Mouse (Mus musculus) monocyte, adult 5-6 weeks (primary cell): ENCODE measurements at regions not wholly inside any gene's neighbourhood (a gene's known extent, or its start where the extent isn't known, plus 50 kb on each side); places are given as distances from the start of the nearest gene placed in this dataset.

Source experiments
- ATAC-seq: fragments of 153-309, 156-312 bp; replicated peaks from 2 replicates; pipeline ENCODE4 v1.8.0; 2017; ENCODE audit warnings: mild to moderate bottlenecking; ENCODE audit not compliant: low TSS enrichment, insufficient number of reproducible peaks, severe bottlenecking, poor library complexity, low FRiP score

- ATAC-seq = no peak
Observed at GRCm38 (mm10) chr16:55492111-55492510, 194.3 kb upstream of the Zpld1 start.

GRCm38 (mm10) chr16:55484391-55484790 is 186.6 kb upstream of the Zpld1 start:
- ATAC-seq = no peak

GRCm38 (mm10) chr16:55480745-55481144 is 183.0 kb upstream of the Zpld1 start:
- no peak for ATAC-seq

GRCm38 (mm10) chr16:55480304-55480703 is 182.5 kb upstream of the Zpld1 start:
- ATAC-seq = no peak

GRCm38 (mm10) chr16:55476544-55477208 is 178.9 kb upstream of the Zpld1 start:
- ATAC-seq = peak; percentile 62; the same call in 1 of the 2 replicates

- no peak for ATAC-seq
Observed at GRCm38 (mm10) chr16:55474950-55475525, 177.3 kb upstream of the Zpld1 start.

- no peak for ATAC-seq
Observed at GRCm38 (mm10) chr16:55471396-55471795, 173.6 kb upstream of the Zpld1 start.

- ATAC-seq = no peak
Observed at GRCm38 (mm10) chr16:55470721-55471120, 172.9 kb upstream of the Zpld1 start.

- no peak for ATAC-seq
Observed at GRCm38 (mm10) chr16:55469703-55470102, 171.9 kb upstream of the Zpld1 start.

- ATAC-seq = no peak
Observed at GRCm38 (mm10) chr16:55468833-55469458, 171.2 kb upstream of the Zpld1 start.

- ATAC-seq = no peak
Observed at GRCm38 (mm10) chr16:55460519-55460918, 162.7 kb upstream of the Zpld1 start.

GRCm38 (mm10) chr16:55447581-55447980 is 149.8 kb upstream of the Zpld1 start:
- ATAC-seq = no peak

- ATAC-seq = no peak
Observed at GRCm38 (mm10) chr16:55442821-55443581, 145.2 kb upstream of the Zpld1 start.

GRCm38 (mm10) chr16:55435139-55435968 is 137.6 kb upstream of the Zpld1 start:
- ATAC-seq = no peak

- no peak for ATAC-seq
Observed at GRCm38 (mm10) chr16:55421569-55422342, 124.0 kb upstream of the Zpld1 start.

- no peak for ATAC-seq
Observed at GRCm38 (mm10) chr16:55420876-55421568, 123.2 kb upstream of the Zpld1 start.

- no peak for ATAC-seq
Observed at GRCm38 (mm10) chr16:55418871-55419270, 121.1 kb upstream of the Zpld1 start.
